Mouse (Mus musculus) fat pad, adult 2 months (tissue): Measurements from ENCODE around the gene Egfr.

ENCODE experiments used
- DNase-seq: peaks from one replicate; pipeline ENCODE4 v3.0.0-alpha.2; 2011; ENCODE audit warnings: low read depth, low spot score; ENCODE audit errors: extremely low read depth

Gene Egfr

GRCm38 (mm10) chr11:16950226-16950975 lies 198.4 kb downstream of the Egfr start:
- no peak for DNase-seq

- peak; percentile 90 for DNase-seq
Observed at GRCm38 (mm10) chr11:16950976-16951760, 199.2 kb downstream of the Egfr start, which contains the start of gene Fbxo48. Gene Fbxo48 (plus strand): TSS chr11:16951375.

DNA sequence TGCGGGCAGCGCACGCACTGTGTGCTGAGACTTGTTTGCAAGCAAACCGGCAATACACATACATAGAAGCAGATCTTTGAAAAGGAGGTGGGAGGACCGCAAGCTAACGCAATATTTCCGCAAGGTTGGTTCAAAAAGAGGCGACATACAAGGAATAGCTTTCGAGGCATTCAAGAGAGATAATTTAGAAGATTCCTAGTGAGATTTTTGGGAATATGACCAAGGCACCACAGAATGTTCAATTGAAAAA lies 199.7 kb downstream of the Egfr start:
- no peak for DNase-seq

- no peak for DNase-seq
Observed at GRCm38 (mm10) chr11:16956115-16956862, 204.3 kb downstream of the Egfr start.

- DNase-seq, result no peak
Observed at GRCm38 (mm10) chr11:16957030-16957429, 205.0 kb downstream of the Egfr start.

- DNase-seq, result no peak
Observed at GRCm38 (mm10) chr11:16958520-16958919, 206.5 kb downstream of the Egfr start.
